Mouse (Mus musculus) limb, embryonic 11.5 days (tissue): ENCODE data around the gene 9530068E07Rik. TPM values are rescaled to one million over a fixed set of nuclear protein-coding genes. Genes with fewer than 3 reads are reported as not detected.

Source experiments
- ATAC-seq: fragments of 200-750 bp; cut with Nextera tagmentation; 2 replicates; pipeline ENCODE4 v1.8.0; 2017; ENCODE audit warnings: low read depth; ENCODE audit not compliant: insufficient number of reproducible peaks, low FRiP score, low TSS enrichment
- DNase-seq: peaks from one replicate; pipeline ENCODE4 v3.0.0-alpha.2; 2015; ENCODE audit warnings: low spot score
- H3K27ac ChIP-seq: fragments of 300-500 bp; sonication (generic); replicated peaks from 2 replicates; pipeline ENCODE4 v1.5.1; 2014; ENCODE audit warnings: low read depth, mild to moderate bottlenecking, low read length
- H3K27me3 ChIP-seq: fragments of 300-500 bp; sonication (generic); 2 replicates; pipeline ENCODE4 v1.6.1; 2014; ENCODE audit warnings: mild to moderate bottlenecking, low read length, mixed read lengths; ENCODE audit not compliant: control insufficient read depth, insufficient read depth
- H3K36me3 ChIP-seq: fragments of 300-500 bp; sonication (generic); 2 replicates; pipeline ENCODE4 v1.6.1; 2014; ENCODE audit warnings: mild to moderate bottlenecking, low read length, moderate library complexity, mixed read lengths; ENCODE audit not compliant: control insufficient read depth, insufficient read depth
- H3K4me1 ChIP-seq: fragments of 300-500 bp; sonication (generic); 2 replicates; pipeline ENCODE4 v1.6.1; 2014; ENCODE audit warnings: low read length, mixed read lengths; ENCODE audit not compliant: control insufficient read depth, insufficient read depth
- H3K4me2 ChIP-seq: fragments of 300-500 bp; sonication (generic); 2 replicates; pipeline ENCODE4 v1.6.1; 2014; ENCODE audit warnings: low read depth, mild to moderate bottlenecking, moderate library complexity; ENCODE audit not compliant: severe bottlenecking
- H3K4me3 ChIP-seq: fragments of 300-500 bp; sonication (generic); 2 replicates; pipeline ENCODE4 v1.5.1; 2014; ENCODE audit warnings: low read depth, low read length
- H3K9ac ChIP-seq: fragments of 300-500 bp; sonication (generic); 2 replicates; pipeline ENCODE4 v1.6.1; 2014; ENCODE audit warnings: mild to moderate bottlenecking, low read length
- H3K9me3 ChIP-seq: fragments of 300-500 bp; sonication (generic); 2 replicates; pipeline ENCODE4 v1.6.1; 2016; ENCODE audit warnings: low read length; ENCODE audit not compliant: control insufficient read depth
- WGBS: fragments of 180-500 bp; shearing (Covaris S2); extraction: QIAGEN DNeasy Blood & Tissue Kit; methylation state at CpG from one replicate; pipeline ENCODE4 v1.1.7; 2014; 5-methylcytosine and 5-hydroxymethylcytosine counted together
- polyA plus RNA-seq: library from polyadenylated mRNA; unstranded; fragments of >200 nt; fragmentation: Nextera tagmentation; extraction: Ambion mirVana; gene quantifications from 2 replicates; pipeline ENCODE4 v1.2.1, GENCODE M21; 2014

9530068E07Rik gene
- polyA plus RNA-seq, 1 experiment from 2014 or later = 176 TPM

- Histone ChIP-seq H3K9me3 (no peaks in the 10 kb centered on the region), H3K4me1 (peaks cover 13% of the 10 kb centered on the region), H3K4me2 (no peak overlapping the region), H3K4me3 (no peak overlapping the region), H3K27ac (no peak overlapping the region), H3K9ac (no peak overlapping the region), H3K27me3 (no peaks in the 10 kb centered on the region), H3K36me3 (no peaks in the 10 kb centered on the region)
- DNase-seq = no peak
- no peak for ATAC-seq
- WGBS = 75% methylated on average over 10 of the region's 10 CpGs
These were observed 27.8 kb upstream of the 9530068E07Rik start for GRCm38 (mm10) chr11:52368176-52368985.

GRCm38 (mm10) chr11:52369252-52370134 is 26.7 kb upstream of the 9530068E07Rik start:
- H3K27me3 ChIP-seq = no peaks in the 10 kb centered on the region
- H3K9ac ChIP-seq = no peak overlapping the region
- WGBS = 89% methylated on average over 9 of the region's 9 CpGs
- H3K9me3 ChIP-seq = no peaks in the 10 kb centered on the region
- H3K36me3 ChIP-seq = no peaks in the 10 kb centered on the region
- no peak overlapping the region for H3K4me3 ChIP-seq
- no peak overlapping the region for H3K27ac ChIP-seq
- H3K4me1 ChIP-seq = peaks cover 10% of the 10 kb centered on the region
- no peak for DNase-seq
- ATAC-seq = no peak
- no peak overlapping the region for H3K4me2 ChIP-seq

GRCm38 (mm10) chr11:52370135-52370452 is 26.1 kb upstream of the 9530068E07Rik start:
- H3K27ac ChIP-seq = no peak overlapping the region
- H3K9me3 ChIP-seq = no peaks in the 10 kb centered on the region
- H3K4me3 ChIP-seq = no peak overlapping the region
- DNase-seq (no peak), ATAC-seq (no peak)
- H3K4me2 ChIP-seq = no peak overlapping the region
- H3K27me3 ChIP-seq = no peaks in the 10 kb centered on the region
- no peak overlapping the region for H3K9ac ChIP-seq
- peaks cover 4% of the 10 kb centered on the region; the same call in 1 of the 2 replicates for H3K36me3 ChIP-seq
- 97% methylated on average over 2 of the region's 2 CpGs for WGBS
- H3K4me1 ChIP-seq = peaks cover 5% of the 10 kb centered on the region

GRCm38 (mm10) chr11:52370538-52370937 is 25.7 kb upstream of the 9530068E07Rik start:
- H3K27ac ChIP-seq = no peak overlapping the region
- WGBS = 68% methylated on average over 2 of the region's 2 CpGs

GRCm38 (mm10) chr11:52373841-52374240 is 22.4 kb upstream of the 9530068E07Rik start:
- DNase-seq = no peak
- Histone ChIP-seq H3K4me3 (no peak overlapping the region), H3K4me2 (no peak overlapping the region), H3K27ac (no peak overlapping the region), H3K27me3 (no peaks in the 10 kb centered on the region), H3K36me3 (peaks cover 4% of the 10 kb centered on the region; the same call in 1 of the 2 replicates), H3K9ac (no peak overlapping the region), H3K9me3 (no peaks in the 10 kb centered on the region), H3K4me1 (0 out of 2 replicates have a peak, but pooled peaks cover 3% of the 10 kb centered on the region)
- WGBS = 81% methylated on average over 7 of the region's 7 CpGs
- ATAC-seq = no peak

More at GRCm38 (mm10) chr11:52370538-52370937, 25.7 kb upstream of the 9530068E07Rik start:
- Histone ChIP-seq H3K9me3 (no peaks in the 10 kb centered on the region), H3K36me3 (peaks cover 4% of the 10 kb centered on the region; the same call in 1 of the 2 replicates), H3K4me2 (no peak overlapping the region), H3K4me1 (0 out of 2 replicates have a peak, but pooled peaks cover 3% of the 10 kb centered on the region), H3K4me3 (no peak overlapping the region), H3K9ac (no peak overlapping the region), H3K27me3 (no peaks in the 10 kb centered on the region)
- no peak for DNase-seq
- ATAC-seq = no peak

GRCm38 (mm10) chr11:52374340-52374739 is 21.9 kb upstream of the 9530068E07Rik start:
- peak; percentile 73 for DNase-seq
- no peak overlapping the region for H3K4me3 ChIP-seq
- ATAC-seq = no peak
- H3K9me3 ChIP-seq = no peaks in the 10 kb centered on the region
- WGBS = 64% methylated on average over 6 of the region's 6 CpGs
- 0 out of 2 replicates have a peak, but pooled peaks cover 3% of the 10 kb centered on the region for H3K4me1 ChIP-seq
- H3K27ac ChIP-seq = no peak overlapping the region
- H3K9ac ChIP-seq = no peak overlapping the region
- peaks cover 4% of the 10 kb centered on the region; the same call in 1 of the 2 replicates for H3K36me3 ChIP-seq
- H3K4me2 ChIP-seq = no peak overlapping the region
- no peaks in the 10 kb centered on the region for H3K27me3 ChIP-seq

GRCm38 (mm10) chr11:52377579-52377978 is 18.6 kb upstream of the 9530068E07Rik start:
- no peak for ATAC-seq
- peaks cover 10% of the 10 kb centered on the region; the same call in 1 of the 2 replicates for H3K36me3 ChIP-seq
- WGBS = 90% methylated on average over 4 of the region's 4 CpGs
- no peaks in the 10 kb centered on the region for H3K9me3 ChIP-seq
- DNase-seq = no peak
- H3K4me2 ChIP-seq = no peak overlapping the region
- no peaks in the 10 kb centered on the region for H3K4me1 ChIP-seq
- H3K27me3 ChIP-seq = no peaks in the 10 kb centered on the region
- H3K27ac ChIP-seq = no peak overlapping the region
- H3K4me3 ChIP-seq = no peak overlapping the region
- no peak overlapping the region for H3K9ac ChIP-seq

GRCm38 (mm10) chr11:52379241-52379640 is 17.0 kb upstream of the 9530068E07Rik start:
- Histone ChIP-seq H3K4me3 (no peak overlapping the region), H3K9ac (no peak overlapping the region), H3K9me3 (no peaks in the 10 kb centered on the region), H3K27ac (no peak overlapping the region), H3K27me3 (no peaks in the 10 kb centered on the region), H3K36me3 (peaks cover 16% of the 10 kb centered on the region; the same call in 1 of the 2 replicates), H3K4me2 (no peak overlapping the region), H3K4me1 (no peaks in the 10 kb centered on the region)
- DNase-seq = no peak
- 89% methylated on average over 3 of the region's 3 CpGs for WGBS
- ATAC-seq = no peak
